Mouse (Mus musculus) CH12.LX (cell line): ENCODE measurements at regions not wholly inside any gene's neighbourhood (a gene's known extent, or its start where the extent isn't known, plus 50 kb on each side); places are given as distances from the start of the nearest gene placed in this dataset.

Experiments
- DNase-seq: peaks from one replicate; pipeline ENCODE4 v3.0.0-alpha.2; 2013; ENCODE audit errors: extremely low read depth
- H3K27ac ChIP-seq: 2 replicates; pipeline ENCODE4 v1.5.1; 2012; ENCODE audit warnings: low read depth, mild to moderate bottlenecking, control low read depth, moderate library complexity; ENCODE audit not compliant: insufficient read depth
- H3K27me3 ChIP-seq: replicated peaks from 2 replicates; pipeline ENCODE3; 2012; ENCODE audit warnings: inconsistent platforms
- H3K36me3 ChIP-seq, 2 experiments: replicated peaks in 1 of 2; 2 replicates each; pipeline versions ENCODE3 to v1.6.1; 2012; ENCODE audit warnings: inconsistent platforms in 1 of 2, low read length in 1 of 2, mild to moderate bottlenecking in 1 of 2, mixed read lengths in 1 of 2, moderate library complexity in 1 of 2; ENCODE audit not compliant: control insufficient read depth in 1 of 2, insufficient read depth in 1 of 2
- H3K4me1 ChIP-seq, 2 experiments: 2 replicates each; pipeline ENCODE4 v1.6.1; 2012; ENCODE audit warnings: inconsistent platforms in 1 of 2, moderate library complexity in 1 of 2; ENCODE audit not compliant: insufficient read depth in 2 of 2, control insufficient read depth in 1 of 2
- H3K4me2 ChIP-seq: 2 replicates; pipeline ENCODE4 v1.6.1; 2012; ENCODE audit warnings: low read depth, mild to moderate bottlenecking, control low read depth; ENCODE audit not compliant: poor library complexity, insufficient read depth, severe bottlenecking
- H3K4me3 ChIP-seq, 3 experiments: fragments of 150-350 bp in 1 of 3; sonication (generic) in 1 of 3; replicated peaks in 1 of 3; 2 replicates each; pipeline versions ENCODE3 to v1.5.1; 2011 to 2012; ENCODE audit warnings: low read depth in 2 of 3, low read length in 2 of 3, mild to moderate bottlenecking in 2 of 3, moderate library complexity in 2 of 3, control low read depth in 1 of 3, improper control_type of control experiment in 1 of 3, inconsistent platforms in 1 of 3, mixed read lengths in 1 of 3; ENCODE audit not compliant: poor library complexity in 1 of 3
- H3K79me2 ChIP-seq: replicated peaks from 2 replicates; pipeline ENCODE4 v1.6.1; 2012; ENCODE audit warnings: mild to moderate bottlenecking, moderate library complexity; ENCODE audit not compliant: control insufficient read depth, poor library complexity, insufficient read depth, severe bottlenecking; ENCODE audit errors: extremely low read depth
- H3K9ac ChIP-seq: 2 replicates; pipeline ENCODE4 v1.6.1; 2012; ENCODE audit warnings: low read depth, mild to moderate bottlenecking, control low read depth, moderate library complexity; ENCODE audit not compliant: insufficient read depth
- H3K9me3 ChIP-seq: replicated peaks from 2 replicates; pipeline ENCODE3; 2012; ENCODE audit warnings: low read length, inconsistent platforms, mixed read lengths
- CHD1 ChIP-seq: IDR thresholded peaks from 2 replicates; pipeline ENCODE4 v1.6.1; 2012; ENCODE audit warnings: low read depth, low read length, improper control_type of control experiment, inconsistent platforms
- CTCF ChIP-seq, 2 experiments: IDR thresholded peaks in 1 of 2; conservative IDR thresholded peaks in 1 of 2; 2 replicates each; pipeline ENCODE4 v1.5.1; 2011 to 2012; ENCODE audit warnings: low read depth in 2 of 2, low read length in 2 of 2, improper control_type of control experiment in 1 of 2, inconsistent platforms in 1 of 2, mild to moderate bottlenecking in 1 of 2, moderate library complexity in 1 of 2
- ELF1 ChIP-seq: IDR thresholded peaks from 2 replicates; pipeline ENCODE4 v1.6.1; 2014; ENCODE audit warnings: low read depth, mild to moderate bottlenecking, inconsistent platforms, low read length, improper control_type of control experiment
- EP300 ChIP-seq: IDR thresholded peaks from 2 replicates; pipeline ENCODE4 v1.6.1; 2011; ENCODE audit warnings: low read length, improper control_type of control experiment
- ETS1 ChIP-seq: conservative IDR thresholded peaks from 2 replicates; pipeline ENCODE4 v1.6.1; 2012; ENCODE audit warnings: low read depth, mild to moderate bottlenecking, inconsistent platforms, low read length, improper control_type of control experiment, moderate library complexity
- GABPA ChIP-seq: IDR thresholded peaks from 2 replicates; pipeline ENCODE4 v1.6.1; 2012; ENCODE audit warnings: low read depth, low read length, improper control_type of control experiment, inconsistent platforms; ENCODE audit not compliant: insufficient replicate concordance
- HCFC1 ChIP-seq: IDR thresholded peaks from 2 replicates; pipeline ENCODE4 v1.6.1; 2012; ENCODE audit warnings: low read depth, mild to moderate bottlenecking, inconsistent platforms, low read length, improper control_type of control experiment
- KAT2A ChIP-seq: IDR thresholded peaks from 2 replicates; pipeline ENCODE4 v1.6.1; 2012; ENCODE audit warnings: low read length, improper control_type of control experiment, inconsistent platforms; ENCODE audit not compliant: insufficient replicate concordance
- MXI1 ChIP-seq: IDR thresholded peaks from 2 replicates; pipeline ENCODE4 v1.6.1; 2011; ENCODE audit warnings: mild to moderate bottlenecking, low read depth, low read length, improper control_type of control experiment
- NRF1 ChIP-seq: IDR thresholded peaks from 2 replicates; pipeline ENCODE4 v1.6.1; 2014; ENCODE audit warnings: low read depth, mild to moderate bottlenecking, inconsistent platforms, low read length, improper control_type of control experiment, moderate library complexity
- RCOR1 ChIP-seq: conservative IDR thresholded peaks from 2 replicates; pipeline ENCODE4 v1.6.1; 2012; ENCODE audit warnings: low read depth, mild to moderate bottlenecking, inconsistent platforms, low read length, improper control_type of control experiment
- SIN3A ChIP-seq: IDR thresholded peaks from 2 replicates; pipeline ENCODE4 v1.6.1; 2012; ENCODE audit warnings: low read length, improper control_type of control experiment, inconsistent platforms
- TCF12 ChIP-seq: IDR thresholded peaks from 2 replicates; pipeline ENCODE4 v1.6.1; 2014; ENCODE audit warnings: low read depth, mild to moderate bottlenecking, inconsistent platforms, low read length, improper control_type of control experiment
- UBTF ChIP-seq: IDR thresholded peaks from 2 replicates; pipeline ENCODE4 v1.6.1; 2012; ENCODE audit warnings: low read depth, mild to moderate bottlenecking, inconsistent platforms, low read length, improper control_type of control experiment, moderate library complexity
- USF1 ChIP-seq: IDR thresholded peaks from 2 replicates; pipeline ENCODE4 v1.6.1; 2014; ENCODE audit warnings: low read depth, mild to moderate bottlenecking, inconsistent platforms, low read length, improper control_type of control experiment
- dilution Hi-C: fragments of 300-500 bp; cut with MboI; formaldehyde crosslinking; loops from 2 replicates; pipeline ENCODE4 v1.14.3; 2020; ENCODE audit warnings: low sequenced_read_pairs; ENCODE audit not compliant: extremely low pct_unique_long_range_greater_than_20kb, extremely low pct_ligation_motif_present
- in situ Hi-C: fragments of 300-500 bp; cut with MboI; formaldehyde crosslinking; loops from 3 replicates; pipeline ENCODE4 v1.14.3; 2019; ENCODE audit warnings: low sequenced_read_pairs, low pct_ligation_motif_present, low pct_unique_long_range_greater_than_20kb, mixed read lengths

DNA sequence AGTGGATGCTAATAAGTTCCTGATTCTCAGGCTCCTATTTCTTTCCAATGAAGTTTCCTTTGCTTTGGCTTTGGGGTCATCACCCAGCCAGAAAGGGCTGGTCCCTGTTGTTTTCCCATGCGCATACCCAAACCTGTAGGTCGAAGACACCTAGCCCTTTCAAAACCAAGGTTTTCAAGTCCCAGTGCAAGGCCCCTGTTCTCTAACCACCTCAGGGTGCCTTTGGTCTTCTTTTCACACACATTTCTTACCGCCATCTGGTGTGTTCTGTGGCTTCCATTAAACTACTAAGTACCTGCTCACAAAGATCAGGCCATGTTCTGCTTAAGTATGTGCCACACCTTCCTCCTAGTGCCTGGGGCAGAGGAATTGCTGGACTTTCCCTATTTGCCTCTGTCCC lies 124.8 kb upstream of the Smim15 start:
- dilution Hi-C loops (no loop called here), in situ Hi-C loops (no loop called here)
- Histone ChIP-seq H3K79me2 (no peaks in the 10 kb centered on the region), H3K9me3 (no peaks in the 10 kb centered on the region), H3K27me3 (no peaks in the 10 kb centered on the region), H3K4me3 (no peak overlapping the region), H3K9ac (no peak overlapping the region), H3K27ac (no peak overlapping the region), H3K4me1 (peaks cover 2 to 3% of the 10 kb centered on the region in 2 experiments; a peak in 1 of 4 replicates), H3K36me3 (no peaks in the 10 kb centered on the region), H3K4me2 (no peak overlapping the region)
- no peak for DNase-seq
- TF ChIP-seq USF1 (no peak), NRF1 (no peak), CTCF (conservative IDR thresholded peaks at IDR 0.05 in 1 of 2, IDR thresholded peaks at IDR 0.05 in 1 of 2; ENCODE audit: low read depth in 2 of 2, low read length in 2 of 2) (no peak), TCF12 (no peak)

DNA sequence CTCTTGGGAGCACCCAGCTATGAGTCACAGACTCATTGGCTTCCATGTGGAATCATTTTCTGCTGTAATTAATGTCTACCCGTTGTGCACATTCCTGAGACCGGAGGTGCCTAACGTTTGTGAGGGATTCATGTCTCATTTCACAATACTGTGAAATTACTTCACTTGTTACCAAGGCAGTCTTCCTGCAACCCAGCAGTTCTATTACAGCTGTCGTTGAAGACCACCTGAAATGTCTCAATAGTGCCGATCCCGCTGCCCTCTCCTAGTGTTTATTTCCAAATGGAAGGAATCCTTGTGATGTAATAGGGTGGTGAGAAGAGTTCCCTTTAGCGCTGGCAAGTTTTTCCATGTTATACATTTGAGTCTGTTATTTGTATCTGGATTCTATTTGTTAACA lies 125.8 kb upstream of the Smim15 start:
- no peaks in the 10 kb centered on the region for H3K36me3 ChIP-seq
- no peaks in the 10 kb centered on the region for H3K9me3 ChIP-seq
- peaks cover 2 to 3% of the 10 kb centered on the region in 2 experiments; a peak in 1 of 4 replicates for H3K4me1 ChIP-seq
- no peaks in the 10 kb centered on the region for H3K27me3 ChIP-seq
- H3K9ac ChIP-seq = no peak overlapping the region
- in situ Hi-C loops = no loop called here
- no peak overlapping the region for H3K4me2 ChIP-seq
- H3K27ac ChIP-seq = no peak overlapping the region
- no peak overlapping the region for H3K4me3 ChIP-seq
- TF ChIP-seq USF1 (no peak), MXI1 (no peak), EP300 (no peak), CHD1 (no peak), ETS1 (no peak), UBTF (no peak), SIN3A (no peak)
- DNase-seq = no peak
- H3K79me2 ChIP-seq = no peaks in the 10 kb centered on the region
- dilution Hi-C loops = no loop called here

- Histone ChIP-seq H3K27ac (no peak overlapping the region), H3K4me3 (no peak overlapping the region), H3K36me3 (no peaks in the 10 kb centered on the region), H3K9me3 (no peaks in the 10 kb centered on the region), H3K27me3 (no peaks in the 10 kb centered on the region), H3K4me2 (no peak overlapping the region), H3K79me2 (no peaks in the 10 kb centered on the region), H3K9ac (no peak overlapping the region), H3K4me1 (peaks cover 2 to 3% of the 10 kb centered on the region in 2 experiments; a peak in 1 of 4 replicates)
- DNase-seq = no peak
- dilution Hi-C loops (no loop called here), in situ Hi-C loops (no loop called here)
- TF ChIP-seq TCF12 = no peak
- no peak for TF ChIP-seq HCFC1
- TF ChIP-seq KAT2A = no peak
- TF ChIP-seq RCOR1 = no peak
- no peak for TF ChIP-seq ELF1
- no peak for TF ChIP-seq UBTF
- no peak for TF ChIP-seq GABPA
- TF ChIP-seq USF1 = no peak
Measured at GRCm38 (mm10) chr13:107918065-107918464, 126.2 kb upstream of the Smim15 start.
